Mouse (Mus musculus) CH12.LX (cell line): ENCODE measurements around the gene Il34. TPM values are rescaled to one million over a fixed set of nuclear protein-coding genes. Genes with fewer than 3 reads are reported as not detected.
"Not testable (repeated sequence)": the region's sequence is repeated elsewhere in the genome, so short reads cannot be mapped to it uniquely, and the experiment has no call there.

ENCODE experiments used
- DNase-seq: peaks from one replicate; pipeline ENCODE4 v3.0.0-alpha.2; 2013; ENCODE audit errors: extremely low read depth
- H3K27ac ChIP-seq: 2 replicates; pipeline ENCODE4 v1.5.1; 2012; ENCODE audit warnings: low read depth, mild to moderate bottlenecking, control low read depth, moderate library complexity; ENCODE audit not compliant: insufficient read depth
- H3K27me3 ChIP-seq: replicated peaks from 2 replicates; pipeline ENCODE3; 2012; ENCODE audit warnings: inconsistent platforms
- H3K36me3 ChIP-seq, 2 experiments: replicated peaks in 1 of 2; 2 replicates each; pipeline versions ENCODE3 to v1.6.1; 2012; ENCODE audit warnings: inconsistent platforms in 1 of 2, low read length in 1 of 2, mild to moderate bottlenecking in 1 of 2, mixed read lengths in 1 of 2, moderate library complexity in 1 of 2; ENCODE audit not compliant: control insufficient read depth in 1 of 2, insufficient read depth in 1 of 2
- H3K4me1 ChIP-seq, 2 experiments: 2 replicates each; pipeline ENCODE4 v1.6.1; 2012; ENCODE audit warnings: inconsistent platforms in 1 of 2, moderate library complexity in 1 of 2; ENCODE audit not compliant: insufficient read depth in 2 of 2, control insufficient read depth in 1 of 2
- H3K4me2 ChIP-seq: 2 replicates; pipeline ENCODE4 v1.6.1; 2012; ENCODE audit warnings: low read depth, mild to moderate bottlenecking, control low read depth; ENCODE audit not compliant: poor library complexity, insufficient read depth, severe bottlenecking
- H3K4me3 ChIP-seq, 3 experiments: fragments of 150-350 bp in 1 of 3; sonication (generic) in 1 of 3; replicated peaks in 1 of 3; 2 replicates each; pipeline versions ENCODE3 to v1.5.1; 2011 to 2012; ENCODE audit warnings: low read depth in 2 of 3, low read length in 2 of 3, mild to moderate bottlenecking in 2 of 3, moderate library complexity in 2 of 3, control low read depth in 1 of 3, improper control_type of control experiment in 1 of 3, inconsistent platforms in 1 of 3, mixed read lengths in 1 of 3; ENCODE audit not compliant: poor library complexity in 1 of 3
- H3K79me2 ChIP-seq: replicated peaks from 2 replicates; pipeline ENCODE4 v1.6.1; 2012; ENCODE audit warnings: mild to moderate bottlenecking, moderate library complexity; ENCODE audit not compliant: control insufficient read depth, poor library complexity, insufficient read depth, severe bottlenecking; ENCODE audit errors: extremely low read depth
- H3K9ac ChIP-seq: 2 replicates; pipeline ENCODE4 v1.6.1; 2012; ENCODE audit warnings: low read depth, mild to moderate bottlenecking, control low read depth, moderate library complexity; ENCODE audit not compliant: insufficient read depth
- H3K9me3 ChIP-seq: replicated peaks from 2 replicates; pipeline ENCODE3; 2012; ENCODE audit warnings: low read length, inconsistent platforms, mixed read lengths
- BHLHE40 ChIP-seq: IDR thresholded peaks from 2 replicates; pipeline ENCODE4 v1.6.1; 2011; ENCODE audit warnings: mild to moderate bottlenecking, low read depth, low read length, improper control_type of control experiment
- CHD1 ChIP-seq: IDR thresholded peaks from 2 replicates; pipeline ENCODE4 v1.6.1; 2012; ENCODE audit warnings: low read depth, low read length, improper control_type of control experiment, inconsistent platforms
- CTCF ChIP-seq, 2 experiments: IDR thresholded peaks in 1 of 2; conservative IDR thresholded peaks in 1 of 2; 2 replicates each; pipeline ENCODE4 v1.5.1; 2011 to 2012; ENCODE audit warnings: low read depth in 2 of 2, low read length in 2 of 2, improper control_type of control experiment in 1 of 2, inconsistent platforms in 1 of 2, mild to moderate bottlenecking in 1 of 2, moderate library complexity in 1 of 2
- E2F4 ChIP-seq: IDR thresholded peaks from 2 replicates; pipeline ENCODE4 v1.6.1; 2011; ENCODE audit warnings: low read depth, low read length, improper control_type of control experiment; ENCODE audit not compliant: insufficient replicate concordance
- EP300 ChIP-seq: IDR thresholded peaks from 2 replicates; pipeline ENCODE4 v1.6.1; 2011; ENCODE audit warnings: low read length, improper control_type of control experiment
- GABPA ChIP-seq: IDR thresholded peaks from 2 replicates; pipeline ENCODE4 v1.6.1; 2012; ENCODE audit warnings: low read depth, low read length, improper control_type of control experiment, inconsistent platforms; ENCODE audit not compliant: insufficient replicate concordance
- HCFC1 ChIP-seq: IDR thresholded peaks from 2 replicates; pipeline ENCODE4 v1.6.1; 2012; ENCODE audit warnings: low read depth, mild to moderate bottlenecking, inconsistent platforms, low read length, improper control_type of control experiment
- IRF4 ChIP-seq: IDR thresholded peaks from 2 replicates; pipeline ENCODE4 v1.6.1; 2014; ENCODE audit warnings: low read depth, mild to moderate bottlenecking, inconsistent platforms, low read length, improper control_type of control experiment
- MAFK ChIP-seq: IDR thresholded peaks from 2 replicates; pipeline ENCODE4 v1.6.1; 2011; ENCODE audit warnings: low read length, improper control_type of control experiment; ENCODE audit not compliant: insufficient replicate concordance
- NRF1 ChIP-seq: IDR thresholded peaks from 2 replicates; pipeline ENCODE4 v1.6.1; 2014; ENCODE audit warnings: low read depth, mild to moderate bottlenecking, inconsistent platforms, low read length, improper control_type of control experiment, moderate library complexity
- PAX5 ChIP-seq: IDR thresholded peaks from 2 replicates; pipeline ENCODE4 v1.6.1; 2012; ENCODE audit warnings: low read length, inconsistent platforms, mixed read lengths
- POLR2A ChIP-seq: IDR thresholded peaks from 2 replicates; pipeline ENCODE4 v1.6.1; 2011; ENCODE audit warnings: low read depth, mild to moderate bottlenecking, improper control_type of control experiment, low read length
- RAD21 ChIP-seq: IDR thresholded peaks from 2 replicates; pipeline ENCODE4 v1.6.1; 2011; ENCODE audit warnings: low read depth, mild to moderate bottlenecking, low read length, improper control_type of control experiment, moderate library complexity
- TCF12 ChIP-seq: IDR thresholded peaks from 2 replicates; pipeline ENCODE4 v1.6.1; 2014; ENCODE audit warnings: low read depth, mild to moderate bottlenecking, inconsistent platforms, low read length, improper control_type of control experiment
- USF2 ChIP-seq: conservative IDR thresholded peaks from 2 replicates; pipeline ENCODE4 v1.6.1; 2011; ENCODE audit warnings: low read depth, low read length, improper control_type of control experiment
- ZC3H11A ChIP-seq: IDR thresholded peaks from 2 replicates; pipeline ENCODE4 v1.6.1; 2012; ENCODE audit warnings: low read depth, mild to moderate bottlenecking, inconsistent platforms, low read length, improper control_type of control experiment
- ZKSCAN1 ChIP-seq: IDR thresholded peaks from 2 replicates; pipeline ENCODE4 v1.6.1; 2012; ENCODE audit warnings: low read depth, inconsistent platforms, low read length, improper control_type of control experiment, borderline replicate concordance
- dilution Hi-C: fragments of 300-500 bp; cut with MboI; formaldehyde crosslinking; loops from 2 replicates; pipeline ENCODE4 v1.14.3; 2020; ENCODE audit warnings: low sequenced_read_pairs; ENCODE audit not compliant: extremely low pct_unique_long_range_greater_than_20kb, extremely low pct_ligation_motif_present
- in situ Hi-C: fragments of 300-500 bp; cut with MboI; formaldehyde crosslinking; loops from 3 replicates; pipeline ENCODE4 v1.14.3; 2019; ENCODE audit warnings: low sequenced_read_pairs, low pct_ligation_motif_present, low pct_unique_long_range_greater_than_20kb, mixed read lengths
- polyA plus RNA-seq: library from polyadenylated mRNA; unstranded; fragments of >175 nt; gene quantifications from 2 replicates; pipeline ENCODE4 v1.2.1, GENCODE M21; 2012; ENCODE audit warnings: low read depth; ENCODE audit not compliant: insufficient read length
- total RNA-seq, 2 experiments: library from RNA; depleted of rRNA; stranded (reverse); fragments of 300-350 nt in 1 of 2; fragments of >200 nt in 1 of 2; gene quantifications; 2 replicates each; pipeline ENCODE4 v1.2.3; 2012 to 2014

The Il34 gene
- total and polyA plus RNA-seq, 3 experiments = 0.21 TPM; not detected in 2

DNA sequence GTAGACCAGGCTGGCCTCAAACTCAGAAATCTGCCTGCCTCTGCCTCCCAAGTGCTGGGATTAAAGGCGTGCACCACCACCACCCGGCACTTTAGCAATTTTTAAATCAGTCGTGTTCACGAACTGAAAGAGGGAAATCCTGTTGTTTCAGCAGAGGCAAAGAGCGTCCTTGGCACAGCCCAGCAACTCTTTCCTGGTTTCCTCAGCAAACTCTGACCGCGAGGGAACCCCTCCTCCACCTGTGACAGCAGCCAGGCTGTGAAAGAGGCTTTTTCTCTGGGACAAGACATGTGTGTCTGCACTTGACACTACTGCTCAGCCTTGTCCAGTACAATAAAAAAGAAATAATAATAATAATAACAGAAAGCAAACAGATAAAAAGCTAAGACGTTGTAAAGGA, 18.8 kb downstream of the Il34 start:
- H3K9ac ChIP-seq = no peak overlapping the region
- H3K9me3 ChIP-seq = no peaks in the 10 kb centered on the region
- H3K79me2 ChIP-seq = no peaks in the 10 kb centered on the region
- no peak overlapping the region for H3K4me2 ChIP-seq
- H3K27me3 ChIP-seq = no peaks in the 10 kb centered on the region
- TF ChIP-seq E2F4 (no peak), PAX5 (no peak), EP300 (no peak), USF2 (no peak), CHD1 (no peak), IRF4 (no peak), BHLHE40 (no peak)
- dilution Hi-C loops = no loop called here
- no peak overlapping the region for H3K27ac ChIP-seq
- DNase-seq = no peak
- peaks cover 4 to 19% of the 10 kb centered on the region in 2 experiments for H3K4me1 ChIP-seq
- H3K36me3 ChIP-seq = no peaks in the 10 kb centered on the region
- in situ Hi-C loops = no loop called here
- no peak overlapping the region for H3K4me3 ChIP-seq

DNA sequence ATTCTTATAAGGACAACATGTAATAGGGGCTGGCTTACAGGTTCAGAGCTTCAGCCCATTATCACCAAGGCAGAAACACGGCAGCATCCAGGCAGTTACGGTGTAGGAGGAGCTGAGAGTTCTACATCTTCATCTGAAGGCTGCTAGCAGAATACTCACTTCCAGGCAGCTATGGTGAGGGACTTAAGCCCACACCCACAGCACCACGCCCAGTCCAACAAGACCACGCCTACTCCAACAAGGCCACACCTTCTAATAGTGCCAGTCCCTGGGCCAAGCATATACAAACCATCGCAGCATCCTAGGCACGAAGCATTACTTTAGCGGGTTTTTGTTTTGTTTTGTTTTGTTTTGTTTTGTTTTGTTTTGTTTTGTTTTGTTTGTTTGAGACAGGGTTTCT, 19.2 kb downstream of the Il34 start:
- H3K9ac ChIP-seq, H3K27me3 ChIP-seq, DNase-seq, H3K9me3 ChIP-seq, dilution Hi-C loops, H3K4me3 ChIP-seq, H3K79me2 ChIP-seq, in situ Hi-C loops, H3K36me3 ChIP-seq, H3K27ac ChIP-seq, H3K4me2 ChIP-seq: not testable (repeated sequence)
- H3K4me1 ChIP-seq = peaks cover 4 to 20% of the 10 kb centered on the region in 2 experiments

DNA sequence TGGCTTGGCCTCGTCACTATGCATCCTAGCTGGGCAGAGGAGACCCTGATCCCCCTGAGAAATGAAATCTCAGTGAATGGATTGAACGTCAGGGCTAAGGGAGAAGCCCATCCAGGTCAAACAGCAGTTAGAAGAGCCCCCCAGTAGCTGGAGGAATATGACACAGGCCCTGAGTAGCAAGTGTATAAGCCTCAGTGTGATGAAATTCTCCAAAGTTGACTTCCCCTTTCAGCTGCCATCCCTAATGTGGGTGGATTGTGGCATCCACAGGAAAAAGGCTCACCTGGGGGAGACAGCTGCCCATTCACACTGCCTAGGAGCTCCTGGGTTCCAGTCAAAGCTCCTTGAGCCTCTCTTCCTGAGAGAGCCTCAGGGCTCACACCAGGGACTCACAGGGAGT, 20.4 kb downstream of the Il34 start:
- Histone ChIP-seq H3K4me2 (no peak overlapping the region; the same call in 1 of the 2 replicates), H3K27me3 (no peaks in the 10 kb centered on the region), H3K4me3 (no peak overlapping the region), H3K9ac (no peak overlapping the region), H3K9me3 (no peaks in the 10 kb centered on the region), H3K79me2 (no peaks in the 10 kb centered on the region), H3K4me1 (peaks cover 4 to 20% of the 10 kb centered on the region in 2 experiments), H3K27ac (no peak overlapping the region), H3K36me3 (no peaks in the 10 kb centered on the region)
- TF ChIP-seq MAFK (no peak), NRF1 (no peak), POLR2A (no peak), GABPA (no peak), ZC3H11A (no peak), HCFC1 (no peak), CTCF (conservative IDR thresholded peaks at IDR 0.05 in 1 of 2, IDR thresholded peaks at IDR 0.05 in 1 of 2; ENCODE audit: low read depth in 2 of 2, low read length in 2 of 2) (no peak), EP300 (no peak), IRF4 (no peak), ZKSCAN1 (no peak), PAX5 (no peak), RAD21 (no peak), TCF12 (no peak), CHD1 (no peak)
- in situ Hi-C loops (no loop called here), dilution Hi-C loops (no loop called here)
- no peak for DNase-seq
